Mouse (Mus musculus): ENCODE results near the gene Ugt1a10. TPM values are rescaled to one million over a fixed set of nuclear protein-coding genes. Genes with fewer than 3 reads are reported as not detected.

Ugt1a10 gene
- total RNA-seq, 2 experiments from 2014 or later, result 0.16 TPM; not detected in 1

Small RNA genes within 50 kb of the gene (microRNA-seq; reads per million reads assigned to microRNA genes)
- not detected for gene Gm25198

Other genes with a start within 250 kb of the Ugt1a10 start
- 10 to 100 TPM; 66.0 to 74.1 TPM for gene Dgkd, start 202.1 kb upstream of the Ugt1a10 start, total RNA-seq (2021)
- gene Usp40, start 46.8 kb upstream of the Ugt1a10 start, total RNA-seq (2021), result 10 to 100 TPM; 22.7 to 23.8 TPM
- under 1 TPM in 1 of 2 experiments, not detected in 1; 0.26 TPM for gene Ugt1a9, start 15.4 kb downstream of the Ugt1a10 start, total RNA-seq (2021)
- not detected for gene Ugt1a8, start 32.4 kb downstream of the Ugt1a10 start, total RNA-seq (2021)
- gene Ugt1a7c, start 39.7 kb downstream of the Ugt1a10 start, total RNA-seq (2021), result 1 to 10 TPM; 2.7 to 2.8 TPM
- gene Ugt1a6b, start 47.9 kb downstream of the Ugt1a10 start, total RNA-seq (2021), result 1 to 10 TPM; 3.6 to 7.5 TPM
- 10 to 100 TPM; 15.0 to 15.7 TPM for gene Ugt1a6a, start 79.4 kb downstream of the Ugt1a10 start, total RNA-seq (2021)
- gene Ugt1a5, start 110.6 kb downstream of the Ugt1a10 start, total RNA-seq (2021), result under 1 TPM; 0.17 to 0.20 TPM
- under 1 TPM in 1 of 2 experiments, not detected in 1; 0.33 TPM for gene Ugt1a2, start 145.2 kb downstream of the Ugt1a10 start, total RNA-seq (2021)
- 1 to 10 TPM; 1.5 to 5.9 TPM for gene Dnajb3, start 150.4 kb downstream of the Ugt1a10 start, total RNA-seq (2021)
- gene Ugt1a1, start 156.6 kb downstream of the Ugt1a10 start, total RNA-seq (2021), result 10 to 100 TPM in 1 of 2 experiments, under 1 TPM in 1; 0.73 to 55.5 TPM
- gene Mroh2a, start 171.6 kb downstream of the Ugt1a10 start, total RNA-seq (2021), result under 1 TPM; 0.30 to 0.43 TPM
- 10 to 100 TPM; 31.0 to 35.9 TPM for gene Hjurp, start 222.2 kb downstream of the Ugt1a10 start, total RNA-seq (2021)
- not detected for gene Trpm8, start 222.3 kb downstream of the Ugt1a10 start, total RNA-seq (2021)

Data from adrenal gland, postnatal 36 days (tissue).